Mouse (Mus musculus): ENCODE data around the gene Vps26b. TPM values are rescaled to one million over a fixed set of nuclear protein-coding genes. Genes with fewer than 3 reads are reported as not detected.

Vps26b gene
- total RNA-seq, 2 experiments from 2014 or later: 28.1 to 28.4 TPM

GRCm38 (mm10) chr9:26998669-26999460, 31.0 kb downstream of the Vps26b start:
- DNase-seq: no peak
- intact Hi-C loops (cut with DNase I; ENCODE audit: low total_unique reads): no loop called here

GRCm38 (mm10) chr9:26997501-26997900, 32.4 kb downstream of the Vps26b start:
- intact Hi-C loops (cut with DNase I; ENCODE audit: low total_unique reads): no loop called here
- DNase-seq: no peak

- intact Hi-C loops (cut with DNase I; ENCODE audit: low total_unique reads): no loop called here
- no peak for DNase-seq
Observed at GRCm38 (mm10) chr9:26997062-26997461, 32.8 kb downstream of the Vps26b start.

- DNase-seq: no peak
- intact Hi-C loops (cut with DNase I; ENCODE audit: low total_unique reads): no loop called here
Observed at GRCm38 (mm10) chr9:26993900-26994299, 36.0 kb downstream of the Vps26b start.

GRCm38 (mm10) chr9:26993118-26993517, 36.7 kb downstream of the Vps26b start:
- DNase-seq: no peak
- intact Hi-C loops (cut with DNase I; ENCODE audit: low total_unique reads): no loop called here

- intact Hi-C loops (cut with DNase I; ENCODE audit: low total_unique reads): no loop called here
- no peak for DNase-seq
Observed at GRCm38 (mm10) chr9:26990181-26990580, 39.7 kb downstream of the Vps26b start.

GRCm38 (mm10) chr9:26985668-26986277, 44.1 kb downstream of the Vps26b start:
- intact Hi-C loops (cut with DNase I; ENCODE audit: low total_unique reads): no loop called here
- DNase-seq: no peak

- no peak for DNase-seq
- intact Hi-C loops (cut with DNase I; ENCODE audit: low total_unique reads): no loop called here
Observed at GRCm38 (mm10) chr9:26985090-26985613, 44.7 kb downstream of the Vps26b start.

GRCm38 (mm10) chr9:26978776-26979175, 51.1 kb downstream of the Vps26b start:
- no peak for DNase-seq
- intact Hi-C loops (cut with DNase I; ENCODE audit: low total_unique reads): no loop called here

- DNase-seq: no peak
Observed at GRCm38 (mm10) chr9:26977754-26978153, 52.1 kb downstream of the Vps26b start.

More at GRCm38 (mm10) chr9:26977754-26978153, 52.1 kb downstream of the Vps26b start:
- intact Hi-C loops (cut with DNase I; ENCODE audit: low total_unique reads): no loop called here

Other genes with a start within 250 kb of the Vps26b start
- 10 to 100 TPM in 1 of 2 experiments, 1 to 10 TPM in 1; 1.7 to 12.3 TPM for gene Glb1l2, start 223.6 kb downstream of the Vps26b start, total RNA-seq (2021)
- not detected for gene Glb1l3, start 169.2 kb downstream of the Vps26b start, total RNA-seq (2021)
- not detected for gene Gm1110, start 107.0 kb downstream of the Vps26b start, total RNA-seq (2021)
- gene Acad8, start 30.5 kb downstream of the Vps26b start, total RNA-seq (2021): 10 to 100 TPM; 27.7 to 32.1 TPM
- 10 to 100 TPM; 24.1 to 28.4 TPM for gene Thyn1, start 30.4 kb downstream of the Vps26b start, total RNA-seq (2021)
- 1 to 10 TPM; 5.1 to 6.8 TPM for gene Ncapd3, start 110 bp upstream of the Vps26b start, total RNA-seq (2021)
- gene Jam3, start 125.4 kb upstream of the Vps26b start, total RNA-seq (2021): 10 to 100 TPM; 19.2 to 21.2 TPM

Measured in gastrocnemius, postnatal 14 days (tissue).